Mouse (Mus musculus) erythroblast, embryonic 14.5 days (primary cell): ENCODE data around the gene Rbpj.

ENCODE experiments used
- GATA1 ChIP-seq: IDR thresholded peaks from 2 replicates; pipeline ENCODE4 v1.6.1; 2012; ENCODE audit warnings: low read length, inconsistent platforms, mixed read lengths
- TAL1 ChIP-seq: IDR thresholded peaks from 3 replicates; pipeline ENCODE4 v1.6.1; 2012; ENCODE audit warnings: low read length, inconsistent platforms, mixed read lengths

- TF ChIP-seq GATA1 (no peak), TAL1 (no peak)
These were observed 726 bp downstream of the Rbpj start for GRCm38 (mm10) chr5:53466422-53467333.
